Mouse (Mus musculus): Measurements from ENCODE around the gene Orc6. TPM values are rescaled to one million over a fixed set of nuclear protein-coding genes. Genes with fewer than 3 reads are reported as not detected.

Gene Orc6
- total RNA-seq, 2 experiments from 2014 or later, result 128 to 186 TPM

Other genes with a start within 250 kb of the Orc6 start
- gene Fbxw9, start 239.6 kb upstream of the Orc6 start, total RNA-seq (2015; ENCODE audit: low replicate concordance), result 4.3 and 10.5 TPM in 2 replicates
- 1.4 and 2.8 TPM in 2 replicates for gene Fbxw9, start 239.6 kb upstream of the Orc6 start, total RNA-seq (2017; ENCODE audit: low replicate concordance)
- not detected in 2 replicates for gene Gm5741, start 231.7 kb upstream of the Orc6 start, total RNA-seq (2015; ENCODE audit: low replicate concordance)
- gene Gm5741, start 231.7 kb upstream of the Orc6 start, total RNA-seq (2017; ENCODE audit: low replicate concordance), result not detected in 2 replicates
- 13.4 and 15.9 TPM in 2 replicates for gene Dhps, start 227.9 kb upstream of the Orc6 start, total RNA-seq (2015; ENCODE audit: low replicate concordance)
- 3.5 and 4.7 TPM in 2 replicates for gene Dhps, start 227.9 kb upstream of the Orc6 start, total RNA-seq (2017; ENCODE audit: low replicate concordance)
- 37.7 and 66.3 TPM in 2 replicates for gene Wdr83os, start 218.9 kb upstream of the Orc6 start, total RNA-seq (2015; ENCODE audit: low replicate concordance)
- gene Wdr83os, start 218.9 kb upstream of the Orc6 start, total RNA-seq (2017; ENCODE audit: low replicate concordance), result 7.3 and 23.1 TPM in 2 replicates
- gene Wdr83, start 218.3 kb upstream of the Orc6 start, total RNA-seq (2015; ENCODE audit: low replicate concordance), result 30.6 and 35.6 TPM in 2 replicates
- gene Wdr83, start 218.3 kb upstream of the Orc6 start, total RNA-seq (2017; ENCODE audit: low replicate concordance), result 15.8 and 17.6 TPM in 2 replicates
- gene Man2b1, start 216.4 kb upstream of the Orc6 start, total RNA-seq (2015; ENCODE audit: low replicate concordance), result 19.8 and 34.4 TPM in 2 replicates
- 7.0 and 13.2 TPM in 2 replicates for gene Man2b1, start 216.4 kb upstream of the Orc6 start, total RNA-seq (2017; ENCODE audit: low replicate concordance)
- not detected in 2 replicates for gene Zfp791, start 176.5 kb upstream of the Orc6 start, total RNA-seq (2015; ENCODE audit: low replicate concordance)
- not detected in 2 replicates for gene Zfp791, start 176.5 kb upstream of the Orc6 start, total RNA-seq (2017; ENCODE audit: low replicate concordance)
- not detected in 2 replicates for gene Cks1brt, start 147.7 kb upstream of the Orc6 start, total RNA-seq (2015; ENCODE audit: low replicate concordance)
- not detected in 2 replicates for gene Cks1brt, start 147.7 kb upstream of the Orc6 start, total RNA-seq (2017; ENCODE audit: low replicate concordance)
- not detected in 2 replicates for gene Olfr371, start 73.6 kb upstream of the Orc6 start, total RNA-seq (2015; ENCODE audit: low replicate concordance)
- gene Olfr371, start 73.6 kb upstream of the Orc6 start, total RNA-seq (2017; ENCODE audit: low replicate concordance), result not detected in 2 replicates
- gene Vps35, start 170 bp downstream of the Orc6 start, total RNA-seq (2015; ENCODE audit: low replicate concordance), result 89.0 and 125 TPM in 2 replicates
- 85.3 and 118 TPM in 2 replicates for gene Vps35, start 170 bp downstream of the Orc6 start, total RNA-seq (2017; ENCODE audit: low replicate concordance)
- gene Mylk3, start 86.7 kb downstream of the Orc6 start, total RNA-seq (2015; ENCODE audit: low replicate concordance), result 38.2 and 58.7 TPM in 2 replicates
- 150 and 159 TPM in 2 replicates for gene Mylk3, start 86.7 kb downstream of the Orc6 start, total RNA-seq (2017; ENCODE audit: low replicate concordance)
- 10.5 and 21.8 TPM in 2 replicates for gene 4921524J17Rik, start 133.2 kb downstream of the Orc6 start, total RNA-seq (2015; ENCODE audit: low replicate concordance)
- 5.3 and 11.7 TPM in 2 replicates for gene 4921524J17Rik, start 133.2 kb downstream of the Orc6 start, total RNA-seq (2017; ENCODE audit: low replicate concordance)
- gene Gpt2, start 192.9 kb downstream of the Orc6 start, total RNA-seq (2015; ENCODE audit: low replicate concordance), result not detected in 2 replicates
- 0.64 TPM in 1 of 2 replicates, not detected in the other for gene Gpt2, start 192.9 kb downstream of the Orc6 start, total RNA-seq (2017; ENCODE audit: low replicate concordance)